In genomic region chr13:43493725-43494124, GRCm38 (mm10) we compare ENCODE assay signal across 26 mouse cellular contexts. TPM values are rescaled to one million over a fixed set of nuclear protein-coding genes. Genes with fewer than 3 reads are reported as not detected.
DNase-seq lines count a peak whose midpoint lies in the region; ATAC-seq and TF ChIP-seq lines count a peak whose summit lies in the region.
"Had no signal": no experiment of that assay in that cellular context is flagged by ENCODE, and none has a peak within 500 bp of the region (broad histone marks: within the 10 kb centered on the region; RNA-seq: fewer than 3 reads in every experiment).

No protein-coding gene starts in this region.

- DNase-seq in hindbrain, embryonic 10.5 days (ENCODE audit: low spot score): no peak
- DNase-seq in lung, postnatal 0 days (ENCODE audit: low spot score): peak; percentile 71
- no peak for DNase-seq in lung, postnatal 14 days
- peak; percentile 49 for DNase-seq in brain, adult 2 months (ENCODE audit: low read depth, low spot score)
- DNase-seq in embryo, embryonic 10 days (ENCODE audit: low spot score): no peak
- no peak for DNase-seq in adrenal gland, postnatal 36 days
- DNase-seq: adrenal gland, adult 8-10 months; B cell, adult 2 months; cerebellum, adult 9-11 months; gastrocnemius, postnatal 10 days; heart, adult 18-20 months; heart, postnatal 10 days; kidney, adult 18-20 months; right cerebral cortex, postnatal 4 days had no signal

- H3K4me3 ChIP-seq in hindbrain, embryonic 13.5 days: no peak overlapping the region
- no peak overlapping the region for H3K4me3 ChIP-seq in hindbrain, embryonic 10.5 days
- H3K4me3 ChIP-seq in lung, postnatal 0 days (ENCODE audit: low read depth, low read length): no peak overlapping the region
- no peak overlapping the region for H3K4me3 ChIP-seq in stomach, embryonic 15.5 days (replicated peaks)
- H3K4me3 ChIP-seq: embryonic facial prominence, embryonic 12.5 days; erythroblast, embryonic 14.5 days; forebrain, embryonic 12.5 days; heart, embryonic 12.5 days; hindbrain, embryonic 12.5 days had no signal

- H3K9me3 ChIP-seq in hindbrain, embryonic 13.5 days: no peaks in the 10 kb centered on the region
- peaks cover 5% of the 10 kb centered on the region for H3K9me3 ChIP-seq in hindbrain, embryonic 10.5 days
- H3K9me3 ChIP-seq in lung, postnatal 0 days (ENCODE audit: low read length): no peaks in the 10 kb centered on the region
- no peaks in the 10 kb centered on the region for H3K9me3 ChIP-seq in stomach, embryonic 15.5 days
- H3K9me3 ChIP-seq: embryonic facial prominence, embryonic 12.5 days had no signal

- H3K36me3 ChIP-seq in hindbrain, embryonic 13.5 days: no peaks in the 10 kb centered on the region
- H3K36me3 ChIP-seq in hindbrain, embryonic 10.5 days: no peaks in the 10 kb centered on the region
- H3K36me3 ChIP-seq in lung, postnatal 0 days (ENCODE audit: insufficient read depth, low read length): no peaks in the 10 kb centered on the region
- no peaks in the 10 kb centered on the region for H3K36me3 ChIP-seq in stomach, embryonic 15.5 days
- H3K36me3 ChIP-seq: embryonic facial prominence, embryonic 12.5 days; forebrain, embryonic 12.5 days; G1E; heart, embryonic 12.5 days; hindbrain, embryonic 12.5 days had no signal

- H3K27ac ChIP-seq in hindbrain, embryonic 13.5 days: peak overlapping the region; percentile 67; the same call in 1 of the 2 replicates
- no peak overlapping the region for H3K27ac ChIP-seq in hindbrain, embryonic 10.5 days
- H3K27ac ChIP-seq in lung, postnatal 0 days (ENCODE audit: low read length): peak overlapping the region; percentile 72
- peak overlapping the region; percentile 28; the same call in 1 of the 2 replicates for H3K27ac ChIP-seq in stomach, embryonic 15.5 days
- H3K27ac ChIP-seq: embryonic facial prominence, embryonic 12.5 days; forebrain, embryonic 12.5 days; kidney, postnatal 0 days had no signal

- WGBS in hindbrain, embryonic 13.5 days: 95% methylated on average over 7 of the region's 7 CpGs
- WGBS in hindbrain, embryonic 10.5 days: 94% methylated on average over 7 of the region's 7 CpGs
- WGBS in lung, postnatal 0 days: 54% methylated on average over 7 of the region's 7 CpGs
- 77% methylated on average over 7 of the region's 7 CpGs for WGBS in stomach, embryonic 15.5 days

- no peak for ATAC-seq in hindbrain, embryonic 13.5 days (ENCODE audit: low FRiP score)
- peak; percentile 61 for ATAC-seq in lung, postnatal 0 days
- no peak for ATAC-seq in stomach, embryonic 15.5 days (ENCODE audit: insufficient read depth, low FRiP score, low read depth)
- ATAC-seq: inflammation-experienced regulatory T-cells, adult 6 months had no signal

- no peak overlapping the region for H3K9ac ChIP-seq in hindbrain, embryonic 13.5 days
- H3K9ac ChIP-seq in lung, postnatal 0 days (replicated peaks; ENCODE audit: low read depth): no peak overlapping the region
- H3K9ac ChIP-seq in stomach, embryonic 15.5 days: no peak overlapping the region
- H3K9ac ChIP-seq: embryonic facial prominence, embryonic 12.5 days; forebrain, embryonic 12.5 days; heart, embryonic 12.5 days; hindbrain, embryonic 12.5 days had no signal

- H3K4me1 ChIP-seq in hindbrain, embryonic 13.5 days (replicated peaks): peaks cover 11% of the 10 kb centered on the region
- H3K4me1 ChIP-seq in hindbrain, embryonic 10.5 days (replicated peaks): peaks cover 14% of the 10 kb centered on the region; the same call in 1 of the 2 replicates
- no peaks in the 10 kb centered on the region for H3K4me1 ChIP-seq in lung, postnatal 0 days (ENCODE audit: insufficient read depth, low read depth, low read length)
- no peaks in the 10 kb centered on the region for H3K4me1 ChIP-seq in stomach, embryonic 15.5 days
- H3K4me1 ChIP-seq: heart, embryonic 12.5 days had no signal

- TF ChIP-seq EP300 in lung, postnatal 0 days (IDR thresholded peaks at IDR 0.05): no peak

- H3K4me2 ChIP-seq in hindbrain, embryonic 13.5 days: no peak overlapping the region
- peak overlapping the region; percentile 19; the same call in 1 of the 2 replicates for H3K4me2 ChIP-seq in lung, postnatal 0 days (replicated peaks; ENCODE audit: low read depth, low read length)
- H3K4me2 ChIP-seq in stomach, embryonic 15.5 days: no peak overlapping the region
- H3K4me2 ChIP-seq: embryonic facial prominence, embryonic 12.5 days; forebrain, embryonic 12.5 days; heart, embryonic 12.5 days; hindbrain, embryonic 12.5 days; liver, embryonic 11.5 days had no signal

- TF ChIP-seq CTCF in lung, postnatal 0 days (IDR thresholded peaks at IDR 0.05): no peak

- H3K27me3 ChIP-seq in hindbrain, embryonic 13.5 days: no peaks in the 10 kb centered on the region
- no peaks in the 10 kb centered on the region for H3K27me3 ChIP-seq in hindbrain, embryonic 10.5 days (ENCODE audit: insufficient read depth, poor library complexity, severe bottlenecking)
- no peaks in the 10 kb centered on the region for H3K27me3 ChIP-seq in lung, postnatal 0 days (replicated peaks; ENCODE audit: insufficient read depth, low read length)
- H3K27me3 ChIP-seq in stomach, embryonic 15.5 days (replicated peaks): no peaks in the 10 kb centered on the region
- H3K27me3 ChIP-seq: CH12.LX; embryonic facial prominence, embryonic 12.5 days; forebrain, embryonic 12.5 days; heart, embryonic 12.5 days; hindbrain, embryonic 12.5 days had no signal

RNA-seq across cellular contexts. Expression of gene Ranbp9, which starts 12.6 kb away (rescaled TPM):
- 10.4 and 12.9 TPM in 2 replicates for polyA plus RNA-seq in hindbrain, embryonic 13.5 days (2015; fragmentation: Nextera tagmentation; extraction: Ambion mirVana)
- 8.7 and 9.4 TPM in 2 replicates for polyA plus RNA-seq in hindbrain, embryonic 10.5 days (2016; fragmentation: Nextera tagmentation; extraction: Ambion mirVana)
- polyA plus RNA-seq in lung, postnatal 0 days (2015; fragmentation: Nextera tagmentation; extraction: Ambion mirVana): 12.4 and 14.2 TPM in 2 replicates
- polyA plus RNA-seq in stomach, embryonic 15.5 days (2015; fragmentation: Nextera tagmentation; extraction: Ambion mirVana): 8.9 and 9.6 TPM in 2 replicates
- 10 to 100 TPM; 66.8 to 76.9 TPM for total RNA-seq in adrenal gland, postnatal 36 days (2021)

Comparison
In these comparisons a context has a peak if more than half of its experiments do, and no peak if none do; other contexts are left out.
1. DNase-seq: peak in lung, postnatal 0 days (single experiment) and brain, adult 2 months (single experiment); none in hindbrain, embryonic 10.5 days (single experiment), lung, postnatal 14 days (single experiment), embryo, embryonic 10 days (single experiment) and adrenal gland, postnatal 36 days (0 of 2).